Mouse (Mus musculus) kidney, adult 2 months (tissue): ENCODE data around the gene Olfr710.
"Not testable (repeated sequence)": the region's sequence is repeated elsewhere in the genome, so short reads cannot be mapped to it uniquely, and the experiment has no call there.

Experiments used
- CTCF ChIP-seq: fragments of 200-500 bp; conservative IDR thresholded peaks from 2 replicates; pipeline ENCODE4 v1.5.1; 2011; ENCODE audit warnings: low read depth, mild to moderate bottlenecking, control low read depth, low read length, moderate library complexity, mixed read lengths; ENCODE audit not compliant: insufficient read depth, insufficient read length
- POLR2A ChIP-seq: fragments of 200-500 bp; IDR thresholded peaks from one replicate; pipeline ENCODE4 v1.6.1; 2011; ENCODE audit warnings: low read depth, low read length, control low read depth

DNA sequence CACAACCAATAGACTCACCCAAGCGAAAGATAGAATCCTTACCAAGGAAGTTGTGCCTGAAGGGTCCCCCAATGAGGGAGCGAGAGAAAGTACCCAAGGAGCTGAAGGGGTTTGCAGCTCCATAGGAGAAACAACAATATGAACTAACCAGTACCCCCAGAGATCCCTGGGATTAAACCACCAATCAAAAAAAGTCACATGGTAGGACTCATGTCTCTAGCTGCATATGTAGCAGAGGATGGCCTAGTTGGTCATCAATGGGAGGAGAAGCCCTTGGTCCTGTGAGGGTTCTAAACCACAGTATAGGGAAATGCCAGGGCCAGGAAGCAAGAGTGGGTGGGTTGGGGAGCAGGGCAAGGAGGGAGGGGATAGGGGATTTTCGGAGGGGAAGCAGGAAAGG, 47.0 kb downstream of the Olfr710 start, which contains the start of gene Olfr707:
- not testable (repeated sequence) for TF ChIP-seq CTCF, POLR2A
